Mouse (Mus musculus) left cerebral cortex, adult 2 months (tissue): ENCODE data around the gene Kalrn. TPM values are rescaled to one million over a fixed set of nuclear protein-coding genes. Genes with fewer than 3 reads are reported as not detected.

ENCODE experiments used
- DNase-seq, 2 experiments: peaks; one replicate each; pipeline ENCODE4 v3.0.0; 2021 to 2022; ENCODE audit warnings: low spot score in 2 of 2, mixed read lengths in 1 of 2; ENCODE audit errors: extremely low spot score in 1 of 2
- H3K27ac ChIP-seq: fragments of 200-600 bp; 2 replicates; pipeline ENCODE4 v1.8.1; 2022
- H3K4me3 ChIP-seq: fragments of 200-600 bp; 2 replicates; pipeline ENCODE4 v1.8.1; 2022
- CTCF ChIP-seq: fragments of 200-600 bp; IDR thresholded peaks from 2 replicates; pipeline ENCODE4 v1.8.1; 2022; ENCODE audit warnings: antibody characterized with exemption, mild to moderate bottlenecking, moderate library complexity
- intact Hi-C: fragments of 180-260 bp; cut with DNase I; formaldehyde crosslinking; loops from one replicate; pipeline ENCODE4 v1.15.1; 2025
- total RNA-seq, 2 experiments: library from RNA; stranded (reverse); gene quantifications; 2 replicates each; pipeline ENCODE4 v1.2.3; 2021

Kalrn gene
- total RNA-seq, 2 experiments from 2014 or later = 539 to 570 TPM

- H3K4me3 ChIP-seq = no peak overlapping the region
- DNase-seq = no peak
- no peak for TF ChIP-seq CTCF
- H3K27ac ChIP-seq = no peak overlapping the region
- intact Hi-C loops = no loop called here
Measured at GRCm38 (mm10) chr16:33989106-33989505, 584.2 kb downstream of the Kalrn start.

- TF ChIP-seq CTCF = peak; percentile 87
- H3K4me3 ChIP-seq = no peak overlapping the region
- peak; percentile 44 to 53 for DNase-seq
- no peak overlapping the region for H3K27ac ChIP-seq
- intact Hi-C loops = loop anchor here (1.0 kb wide), 1 partner anchor 168 kb away; no protein-coding TSS in a partner anchor
Measured at GRCm38 (mm10) chr16:33988358-33989012, 584.8 kb downstream of the Kalrn start.

GRCm38 (mm10) chr16:33986993-33987392 lies 586.3 kb downstream of the Kalrn start:
- DNase-seq = no peak
- Histone ChIP-seq H3K27ac (no peak overlapping the region), H3K4me3 (no peak overlapping the region)
- intact Hi-C loops = no loop called here
- TF ChIP-seq CTCF = no peak

GRCm38 (mm10) chr16:33985372-33985771 lies 588.0 kb downstream of the Kalrn start:
- Histone ChIP-seq H3K4me3 (no peak overlapping the region), H3K27ac (no peak overlapping the region)
- TF ChIP-seq CTCF = no peak
- DNase-seq = no peak
- intact Hi-C loops = no loop called here

GRCm38 (mm10) chr16:33983712-33984111 lies 589.6 kb downstream of the Kalrn start:
- H3K4me3 ChIP-seq = no peak overlapping the region
- no peak for TF ChIP-seq CTCF
- intact Hi-C loops = no loop called here
- H3K27ac ChIP-seq = no peak overlapping the region
- DNase-seq = no peak

GRCm38 (mm10) chr16:33979855-33980254 lies 593.5 kb downstream of the Kalrn start:
- no peak for DNase-seq
- Histone ChIP-seq H3K4me3 (no peak overlapping the region), H3K27ac (no peak overlapping the region)
- intact Hi-C loops = no loop called here
- no peak for TF ChIP-seq CTCF

GRCm38 (mm10) chr16:33967283-33967640 lies 606.1 kb downstream of the Kalrn start:
- intact Hi-C loops = no loop called here
- H3K4me3 ChIP-seq = peak overlapping the region; percentile 65

GRCm38 (mm10) chr16:33966538-33967282 lies 606.6 kb downstream of the Kalrn start, which contains the start of gene Umps:
Gene Umps, minus strand, starts transcription at chr16:33967038.
- no peak for TF ChIP-seq CTCF
- intact Hi-C loops = no loop called here
- H3K4me3 ChIP-seq = peak within 1 kb of the TSS; percentile 65
- peak within 1 kb of the TSS; percentile 78 for H3K27ac ChIP-seq
- DNase-seq = peak; percentile 82 to 83

More at GRCm38 (mm10) chr16:33967283-33967640, 606.1 kb downstream of the Kalrn start:
- H3K27ac ChIP-seq = peak overlapping the region; percentile 78
- TF ChIP-seq CTCF = no peak
- no peak for DNase-seq

GRCm38 (mm10) chr16:33965878-33966537 lies 607.3 kb downstream of the Kalrn start:
- DNase-seq = no peak
- H3K4me3 ChIP-seq = peak overlapping the region; percentile 65
- intact Hi-C loops = no loop called here
- H3K27ac ChIP-seq = no peak overlapping the region; the same call in 1 of the 2 replicates
- TF ChIP-seq CTCF = no peak

- H3K4me3 ChIP-seq = no peak overlapping the region
- TF ChIP-seq CTCF = no peak
- intact Hi-C loops = no loop called here
- DNase-seq = no peak
- no peak overlapping the region for H3K27ac ChIP-seq
Measured at GRCm38 (mm10) chr16:33963509-33963908, 609.8 kb downstream of the Kalrn start.

- intact Hi-C loops = no loop called here
- no peak for TF ChIP-seq CTCF
Measured at GRCm38 (mm10) chr16:33954793-33955192, 618.5 kb downstream of the Kalrn start.

GRCm38 (mm10) chr16:33953008-33953407 lies 620.3 kb downstream of the Kalrn start:
- TF ChIP-seq CTCF = no peak
- no peak for DNase-seq
- Histone ChIP-seq H3K4me3 (no peak overlapping the region), H3K27ac (no peak overlapping the region)
- intact Hi-C loops = no loop called here

More at GRCm38 (mm10) chr16:33954793-33955192, 618.5 kb downstream of the Kalrn start:
- no peak overlapping the region for H3K4me3 ChIP-seq
- no peak overlapping the region for H3K27ac ChIP-seq
- no peak for DNase-seq
